Mouse (Mus musculus) hindbrain, embryonic 11.5 days (tissue): Measurements from ENCODE around the gene Rorb. TPM values are rescaled to one million over a fixed set of nuclear protein-coding genes. Genes with fewer than 3 reads are reported as not detected.

Experiments used
- ATAC-seq: fragments of 200-750 bp; cut with Nextera tagmentation; 2 replicates; pipeline ENCODE4 v1.8.0; 2017; ENCODE audit warnings: mild to moderate bottlenecking, moderate TSS enrichment, moderate library complexity; ENCODE audit not compliant: low FRiP score
- DNase-seq: peaks from one replicate; pipeline ENCODE4 v3.0.0-alpha.2; 2015; ENCODE audit warnings: low spot score
- H3K27ac ChIP-seq: fragments of 300-500 bp; sonication (generic); 2 replicates; pipeline ENCODE4 v1.5.1; 2014; ENCODE audit warnings: mild to moderate bottlenecking, low read depth, low read length
- H3K27me3 ChIP-seq: fragments of 300-500 bp; sonication (generic); 2 replicates; pipeline ENCODE4 v1.6.1; 2014; ENCODE audit warnings: mild to moderate bottlenecking, low read length, moderate library complexity, mixed read lengths; ENCODE audit not compliant: control insufficient read depth, insufficient read depth
- H3K36me3 ChIP-seq: fragments of 300-500 bp; sonication (generic); 2 replicates; pipeline ENCODE4 v1.6.1; 2014; ENCODE audit warnings: mild to moderate bottlenecking, low read length, moderate library complexity, mixed read lengths; ENCODE audit not compliant: control insufficient read depth, insufficient read depth
- H3K4me1 ChIP-seq: fragments of 300-500 bp; sonication (generic); replicated peaks from 2 replicates; pipeline ENCODE4 v1.6.1; 2014; ENCODE audit warnings: low read length, mixed read lengths; ENCODE audit not compliant: control insufficient read depth, insufficient read depth
- H3K4me2 ChIP-seq: fragments of 300-500 bp; sonication (generic); replicated peaks from 2 replicates; pipeline ENCODE4 v1.6.1; 2014; ENCODE audit warnings: mild to moderate bottlenecking, low read depth, low read length
- H3K4me3 ChIP-seq: fragments of 300-500 bp; sonication (generic); 2 replicates; pipeline ENCODE4 v1.5.1; 2014; ENCODE audit warnings: low read depth, low read length
- H3K9ac ChIP-seq: fragments of 300-500 bp; sonication (generic); 2 replicates; pipeline ENCODE4 v1.6.1; 2014; ENCODE audit warnings: low read depth, low read length
- H3K9me3 ChIP-seq: fragments of 300-500 bp; sonication (generic); 2 replicates; pipeline ENCODE4 v1.6.1; 2016; ENCODE audit warnings: low read length; ENCODE audit not compliant: control insufficient read depth
- WGBS: fragments of 180-500 bp; shearing (Covaris S2); extraction: QIAGEN DNeasy Blood & Tissue Kit; methylation state at CpG from one replicate; pipeline ENCODE4 v1.1.7; 2014; 5-methylcytosine and 5-hydroxymethylcytosine counted together
- polyA plus RNA-seq: library from polyadenylated mRNA; unstranded; fragments of >200 nt; fragmentation: Nextera tagmentation; extraction: Ambion mirVana; gene quantifications from 2 replicates; pipeline ENCODE4 v1.2.1, GENCODE M21; 2014

Rorb gene
- polyA plus RNA-seq, 1 experiment from 2014 or later, result 3.3 TPM

- WGBS, result 18% methylated on average over 13 of the region's 13 CpGs
- peak overlapping the region; percentile 7; the same call in 1 of the 2 replicates for H3K27ac ChIP-seq
- peak overlapping the region; percentile 23 for H3K4me3 ChIP-seq
- H3K9ac ChIP-seq, result peak overlapping the region; percentile 46
- H3K36me3 ChIP-seq, result no peaks in the 10 kb centered on the region
- H3K9me3 ChIP-seq, result no peaks in the 10 kb centered on the region
- peak overlapping the region; percentile 45 for H3K4me2 ChIP-seq
- peak; percentile 72 for ATAC-seq
- no peaks in the 10 kb centered on the region for H3K27me3 ChIP-seq
- DNase-seq, result peak; percentile 50
- H3K4me1 ChIP-seq, result no peaks in the 10 kb centered on the region
These were observed 222.4 kb downstream of the Rorb start for GRCm38 (mm10) chr19:18888491-18889116.

GRCm38 (mm10) chr19:18887646-18888407, 223.2 kb downstream of the Rorb start:
- H3K9me3 ChIP-seq, result no peaks in the 10 kb centered on the region
- H3K27ac ChIP-seq, result no peak overlapping the region
- DNase-seq (no peak), ATAC-seq (no peak)
- no peak overlapping the region for H3K4me2 ChIP-seq
- H3K4me3 ChIP-seq, result no peak overlapping the region
- no peaks in the 10 kb centered on the region for H3K27me3 ChIP-seq
- H3K36me3 ChIP-seq, result no peaks in the 10 kb centered on the region
- no peaks in the 10 kb centered on the region for H3K4me1 ChIP-seq
- H3K9ac ChIP-seq, result no peak overlapping the region
- 52% methylated on average over 11 of the region's 11 CpGs for WGBS

GRCm38 (mm10) chr19:18881162-18881561, 229.8 kb downstream of the Rorb start:
- WGBS, result 39% methylated on average over 5 of the region's 5 CpGs
- Histone ChIP-seq H3K4me2 (no peak overlapping the region), H3K4me1 (no peaks in the 10 kb centered on the region), H3K9ac (no peak overlapping the region), H3K4me3 (no peak overlapping the region), H3K36me3 (no peaks in the 10 kb centered on the region), H3K9me3 (no peaks in the 10 kb centered on the region), H3K27me3 (no peaks in the 10 kb centered on the region), H3K27ac (no peak overlapping the region)
- ATAC-seq, result no peak
- no peak for DNase-seq
